Mouse (Mus musculus) neural tube, embryonic 13.5 days (tissue): ENCODE measurements around the gene Cdhr3. TPM values are rescaled to one million over a fixed set of nuclear protein-coding genes. Genes with fewer than 3 reads are reported as not detected.

Experiments used
- ATAC-seq: fragments of 200-750 bp; cut with Nextera tagmentation; 2 replicates; pipeline ENCODE4 v1.8.0; 2017; ENCODE audit warnings: low read depth, mild to moderate bottlenecking, moderate TSS enrichment, moderate library complexity
- H3K27ac ChIP-seq: fragments of 300-500 bp; sonication (generic); replicated peaks from 2 replicates; pipeline ENCODE4 v1.5.1; 2015; ENCODE audit warnings: moderate library complexity, mild to moderate bottlenecking, inconsistent platforms
- H3K27me3 ChIP-seq: fragments of 300-500 bp; sonication (generic); 2 replicates; pipeline ENCODE4 v1.6.1; 2015; ENCODE audit warnings: mild to moderate bottlenecking, inconsistent platforms
- H3K36me3 ChIP-seq: fragments of 300-500 bp; sonication (generic); 2 replicates; pipeline ENCODE4 v1.6.1; 2015; ENCODE audit warnings: mild to moderate bottlenecking, inconsistent platforms
- H3K4me1 ChIP-seq: fragments of 300-500 bp; sonication (generic); replicated peaks from 2 replicates; pipeline ENCODE4 v1.6.1; 2015; ENCODE audit warnings: inconsistent platforms
- H3K4me2 ChIP-seq: fragments of 300-500 bp; sonication (generic); 2 replicates; pipeline ENCODE4 v1.6.1; 2015; ENCODE audit warnings: inconsistent platforms, mild to moderate bottlenecking, moderate library complexity
- H3K4me3 ChIP-seq: fragments of 300-500 bp; sonication (generic); 2 replicates; pipeline ENCODE4 v1.5.1; 2015; ENCODE audit warnings: mild to moderate bottlenecking, inconsistent platforms
- H3K9ac ChIP-seq: fragments of 300-500 bp; sonication (generic); 2 replicates; pipeline ENCODE4 v1.6.1; 2015; ENCODE audit warnings: moderate library complexity, mild to moderate bottlenecking, inconsistent platforms
- H3K9me3 ChIP-seq: fragments of 300-500 bp; sonication (generic); 2 replicates; pipeline ENCODE4 v1.6.1; 2016; ENCODE audit warnings: inconsistent platforms
- WGBS: fragments of 180-500 bp; shearing (Covaris S2); methylation state at CpG from one replicate; pipeline ENCODE4 v1.1.7; 2015; 5-methylcytosine and 5-hydroxymethylcytosine counted together
- microRNA-seq: library from miRNA; unstranded; fragments of <30 nt; microRNA quantifications from one replicate; pipeline ENCODE4, GENCODE M21; 2016
- polyA plus RNA-seq: library from polyadenylated mRNA; unstranded; fragments of >200 nt; fragmentation: Nextera tagmentation; extraction: Ambion mirVana; gene quantifications from 2 replicates; pipeline ENCODE4 v1.2.1, GENCODE M21; 2015

The Cdhr3 gene
- polyA plus RNA-seq, 1 experiment from 2014 or later: 0.33 TPM

DNA sequence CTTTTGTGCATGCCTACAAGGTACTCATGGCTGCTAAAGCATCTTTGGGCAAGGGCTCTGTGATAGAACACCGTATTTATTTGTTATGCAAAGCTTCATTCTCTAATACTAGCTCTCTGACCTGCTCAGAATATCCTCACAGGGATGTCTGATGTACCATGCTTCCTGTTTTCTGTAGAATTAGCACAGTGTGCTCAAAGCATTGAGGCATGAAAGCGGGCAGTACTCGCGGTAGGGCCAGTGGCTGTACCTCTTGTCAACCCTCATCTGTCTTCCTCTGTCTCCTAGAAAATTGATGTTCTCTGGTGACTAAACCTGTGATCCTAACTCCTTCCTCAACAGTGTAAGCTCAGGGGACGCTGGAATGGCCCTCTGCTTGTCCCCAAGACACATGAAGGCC lies 98.6 kb downstream of the Cdhr3 start:
- ATAC-seq: no peak
- 71% methylated on average over 5 of the region's 5 CpGs for WGBS

DNA sequence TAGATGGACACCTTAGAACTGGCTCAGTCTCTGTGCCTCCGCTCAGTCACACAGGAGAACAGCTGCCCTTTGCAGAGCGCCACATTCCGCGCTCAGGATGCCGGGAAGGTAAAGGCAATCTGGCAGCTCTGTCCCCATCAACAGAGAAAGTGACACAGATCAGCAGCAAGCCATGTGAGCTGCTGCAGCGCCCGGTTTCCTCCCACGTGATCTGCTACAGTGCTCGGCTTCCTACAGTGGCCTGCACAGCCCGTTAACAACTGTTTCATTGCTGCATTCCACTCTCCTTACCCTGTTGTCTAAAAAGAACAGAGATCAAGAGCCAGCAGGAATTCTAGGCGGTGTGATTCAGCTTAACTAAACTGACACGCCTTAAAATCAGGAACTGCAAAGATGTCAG lies 102.9 kb downstream of the Cdhr3 start:
- no peaks in the 10 kb centered on the region for H3K4me1 ChIP-seq
- no peak overlapping the region for H3K4me2 ChIP-seq
- no peak for ATAC-seq
- H3K4me3 ChIP-seq: no peak overlapping the region
- WGBS: 68% methylated on average over 12 of the region's 12 CpGs
- no peaks in the 10 kb centered on the region for H3K36me3 ChIP-seq
- no peak overlapping the region for H3K27ac ChIP-seq
- H3K27me3 ChIP-seq: no peaks in the 10 kb centered on the region
- H3K9ac ChIP-seq: no peak overlapping the region
- H3K9me3 ChIP-seq: 0 out of 2 replicates have a peak, but pooled peaks cover 4% of the 10 kb centered on the region

More for the DNA sequence above, 98.6 kb downstream of the Cdhr3 start:
- Histone ChIP-seq H3K36me3 (no peaks in the 10 kb centered on the region), H3K4me3 (no peak overlapping the region), H3K4me2 (no peak overlapping the region), H3K4me1 (no peaks in the 10 kb centered on the region), H3K9me3 (no peaks in the 10 kb centered on the region), H3K27me3 (no peaks in the 10 kb centered on the region), H3K27ac (no peak overlapping the region), H3K9ac (no peak overlapping the region)

DNA sequence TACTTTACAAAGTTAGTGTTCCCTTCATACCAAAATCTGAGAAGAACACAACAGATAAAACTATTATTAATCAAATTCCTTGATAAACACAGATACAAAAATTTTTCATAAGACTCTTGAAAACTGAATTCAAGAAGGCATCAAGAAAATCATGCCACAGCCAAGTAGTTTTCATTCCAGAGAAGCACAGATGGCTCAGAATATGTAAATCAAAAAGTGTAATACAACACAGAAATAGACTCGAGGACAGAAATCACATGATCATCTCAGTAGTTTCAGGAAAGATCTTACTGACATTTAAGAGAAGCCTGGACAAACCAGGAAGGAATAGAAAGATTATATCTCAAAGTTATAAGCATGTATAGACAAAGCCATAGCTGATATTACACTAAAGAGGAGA lies 106.4 kb downstream of the Cdhr3 start:
- no peak overlapping the region for H3K4me3 ChIP-seq
- H3K9me3 ChIP-seq: peaks cover 7% of the 10 kb centered on the region; the same call in 1 of the 2 replicates
- WGBS: 78% methylated on average over 1 of the region's 1 CpGs
- H3K4me2 ChIP-seq: no peak overlapping the region
- no peak overlapping the region for H3K9ac ChIP-seq
- H3K36me3 ChIP-seq: no peaks in the 10 kb centered on the region
- no peaks in the 10 kb centered on the region for H3K27me3 ChIP-seq
- no peak overlapping the region for H3K27ac ChIP-seq
- no peaks in the 10 kb centered on the region for H3K4me1 ChIP-seq
- ATAC-seq: no peak

Small RNA genes within 50 kb of the gene (microRNA-seq; reads per million reads assigned to microRNA genes)
- not detected for gene Gm22904

Other genes starting within 250 kb of the Cdhr3 start
- gene Sypl, start 139.0 kb downstream of the Cdhr3 start, polyA plus RNA-seq: 39.8 and 50.9 TPM in 2 replicates
- gene Atxn7l1, start 54.8 kb upstream of the Cdhr3 start, polyA plus RNA-seq: 22.1 and 23.3 TPM in 2 replicates